Mouse (Mus musculus): ENCODE measurements at regions not wholly inside any gene's neighbourhood (a gene's known extent, or its start where the extent isn't known, plus 50 kb on each side); places are given as distances from the start of the nearest gene placed in this dataset.

- DNase-seq (ENCODE audit: low read depth, low spot score): peak; percentile 67
Observed at GRCm38 (mm10) chr4:9724801-9725200, 1149.5 kb upstream of the 2610301B20Rik start.

- no peak for DNase-seq (ENCODE audit: low read depth, low spot score)
Observed at GRCm38 (mm10) chr4:9737691-9738090, 1136.6 kb upstream of the 2610301B20Rik start.

- no peak for DNase-seq (ENCODE audit: low read depth, low spot score)
Observed at GRCm38 (mm10) chr4:9747411-9747938, 1126.8 kb upstream of the 2610301B20Rik start.

GRCm38 (mm10) chr4:9748110-9748509 is 1126.2 kb upstream of the 2610301B20Rik start:
- DNase-seq (ENCODE audit: low read depth, low spot score): no peak

- no peak for DNase-seq (ENCODE audit: low read depth, low spot score)
Observed at GRCm38 (mm10) chr4:9749877-9750276, 1124.4 kb upstream of the 2610301B20Rik start.

GRCm38 (mm10) chr4:9750404-9750803 is 1123.9 kb upstream of the 2610301B20Rik start:
- peak; percentile 84 for DNase-seq (ENCODE audit: low read depth, low spot score)

- peak; percentile 12 for DNase-seq (ENCODE audit: low read depth, low spot score)
Observed at GRCm38 (mm10) chr4:9763321-9763720, 1111.0 kb upstream of the 2610301B20Rik start.

GRCm38 (mm10) chr4:9769633-9770205 is 1104.6 kb upstream of the 2610301B20Rik start:
- DNase-seq (ENCODE audit: low read depth, low spot score): no peak

- DNase-seq (ENCODE audit: low read depth, low spot score): peak; percentile 73
Observed at GRCm38 (mm10) chr4:9770372-9771102, 1103.8 kb upstream of the 2610301B20Rik start.

- DNase-seq (ENCODE audit: low read depth, low spot score): peak; percentile 53
Observed at GRCm38 (mm10) chr4:9771103-9771474, 1103.2 kb upstream of the 2610301B20Rik start.

- no peak for DNase-seq (ENCODE audit: low read depth, low spot score)
Observed at GRCm38 (mm10) chr4:9778391-9778790, 1095.9 kb upstream of the 2610301B20Rik start.

- DNase-seq (ENCODE audit: low read depth, low spot score): no peak
Observed at GRCm38 (mm10) chr4:9779594-9779993, 1094.7 kb upstream of the 2610301B20Rik start.

GRCm38 (mm10) chr4:9780179-9780578 is 1094.1 kb upstream of the 2610301B20Rik start:
- DNase-seq (ENCODE audit: low read depth, low spot score): peak; percentile 77

- no peak for DNase-seq (ENCODE audit: low read depth, low spot score)
Observed at GRCm38 (mm10) chr4:9781318-9781717, 1093.0 kb upstream of the 2610301B20Rik start.

GRCm38 (mm10) chr4:9787795-9788365 is 1086.4 kb upstream of the 2610301B20Rik start:
- no peak for DNase-seq (ENCODE audit: low read depth, low spot score)

- no peak for DNase-seq (ENCODE audit: low read depth, low spot score)
Observed at GRCm38 (mm10) chr4:9790478-9790877, 1083.8 kb upstream of the 2610301B20Rik start.

Data from ES-CJ7 (cell line).